Mouse (Mus musculus): ENCODE measurements around the gene Ahctf1. TPM values are rescaled to one million over a fixed set of nuclear protein-coding genes. Genes with fewer than 3 reads are reported as not detected.
"Not testable (repeated sequence)": the region's sequence is repeated elsewhere in the genome, so short reads cannot be mapped to it uniquely, and the experiment has no call there.

Gene Ahctf1
- polyA plus RNA-seq, 1 experiment = 10.6 TPM

DNA sequence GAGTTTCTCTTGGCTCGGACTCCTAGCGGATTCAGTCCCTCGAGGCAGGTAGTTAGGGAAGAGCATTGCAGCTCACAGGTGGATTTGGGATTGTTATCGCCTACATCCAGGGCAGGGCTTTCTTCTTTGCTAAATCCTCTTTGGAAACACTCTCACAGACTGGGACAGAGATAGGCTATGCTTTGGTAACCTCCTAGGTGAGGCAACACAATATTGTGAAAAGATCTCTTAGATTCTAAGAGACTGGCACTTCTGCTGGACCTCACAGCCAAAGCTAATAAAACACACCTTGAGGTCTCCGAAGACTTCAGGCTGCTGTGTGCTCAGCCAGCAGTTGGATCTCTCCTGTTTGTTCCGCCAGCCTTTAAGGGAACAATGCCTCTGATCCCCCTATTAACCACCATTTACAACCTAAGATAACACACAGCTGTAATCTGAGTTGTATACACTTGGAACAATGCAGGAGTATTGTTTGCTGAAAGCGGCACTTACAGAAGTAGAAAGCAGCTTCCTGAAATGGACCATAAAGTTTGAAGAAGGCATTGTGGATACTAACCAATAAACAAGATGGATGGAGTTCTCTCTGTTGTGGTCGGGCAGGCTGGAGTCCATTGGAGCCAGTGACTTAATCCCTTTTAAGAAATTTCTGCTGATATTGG, 80.5 kb downstream of the Ahctf1 start:
- no peak for DNase-seq
- H3K4me1 ChIP-seq (replicated peaks; ENCODE audit: control insufficient read depth, insufficient read depth, low read length) = no peaks in the 10 kb centered on the region
- H3K36me3 ChIP-seq (ENCODE audit: control insufficient read depth, insufficient read depth, low read length) = no peaks in the 10 kb centered on the region
- 87% methylated on average over 8 of the region's 8 CpGs for WGBS
- no peak overlapping the region for H3K27ac ChIP-seq (ENCODE audit: control insufficient read depth, insufficient read depth, low read length)
- H3K4me3 ChIP-seq (ENCODE audit: control insufficient read depth, insufficient read depth, low read length) = no peak overlapping the region
- no peak for TF ChIP-seq CTCF (IDR thresholded peaks at IDR 0.05; ENCODE audit: borderline replicate concordance, control insufficient read depth, extremely low read depth, insufficient read depth, low read length, poor library complexity)
- no peaks in the 10 kb centered on the region for H3K27me3 ChIP-seq (ENCODE audit: control insufficient read depth, insufficient read depth, low read length)

DNA sequence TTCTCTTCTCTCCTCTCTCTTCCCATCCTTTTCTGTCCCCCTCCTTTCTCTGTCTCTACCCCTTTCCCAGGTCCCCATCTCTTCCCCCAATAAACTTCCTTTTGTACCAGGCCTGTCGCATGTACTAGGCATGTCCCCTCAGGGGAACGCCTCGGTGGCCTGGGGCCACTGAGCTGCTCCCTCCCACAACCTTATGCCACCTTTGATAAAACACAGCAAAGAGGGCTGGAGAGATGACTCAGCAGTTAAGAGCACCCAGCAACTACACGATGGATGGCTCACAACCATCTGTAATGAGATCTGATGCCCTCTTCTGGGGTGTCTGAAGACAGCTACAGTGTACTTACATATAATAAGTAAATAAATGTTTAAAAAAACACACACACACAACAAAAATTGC, 87.7 kb downstream of the Ahctf1 start:
- H3K4me1 ChIP-seq (replicated peaks; ENCODE audit: control insufficient read depth, insufficient read depth, low read length) = no peaks in the 10 kb centered on the region
- TF ChIP-seq POLR2A (IDR thresholded peaks at IDR 0.05; ENCODE audit: control insufficient read depth, extremely low read depth, insufficient read depth, low read length, poor library complexity) (no peak), CTCF (IDR thresholded peaks at IDR 0.05; ENCODE audit: borderline replicate concordance, control insufficient read depth, extremely low read depth, insufficient read depth, low read length, poor library complexity) (no peak)
- no peaks in the 10 kb centered on the region for H3K36me3 ChIP-seq (ENCODE audit: control insufficient read depth, insufficient read depth, low read length)
- H3K27me3 ChIP-seq (ENCODE audit: control insufficient read depth, insufficient read depth, low read length) = no peaks in the 10 kb centered on the region
- WGBS = 68% methylated on average over 4 of the region's 4 CpGs
- no peak for DNase-seq
- no peak overlapping the region for H3K27ac ChIP-seq (ENCODE audit: control insufficient read depth, insufficient read depth, low read length)
- no peak overlapping the region for H3K4me3 ChIP-seq (ENCODE audit: control insufficient read depth, insufficient read depth, low read length)

DNA sequence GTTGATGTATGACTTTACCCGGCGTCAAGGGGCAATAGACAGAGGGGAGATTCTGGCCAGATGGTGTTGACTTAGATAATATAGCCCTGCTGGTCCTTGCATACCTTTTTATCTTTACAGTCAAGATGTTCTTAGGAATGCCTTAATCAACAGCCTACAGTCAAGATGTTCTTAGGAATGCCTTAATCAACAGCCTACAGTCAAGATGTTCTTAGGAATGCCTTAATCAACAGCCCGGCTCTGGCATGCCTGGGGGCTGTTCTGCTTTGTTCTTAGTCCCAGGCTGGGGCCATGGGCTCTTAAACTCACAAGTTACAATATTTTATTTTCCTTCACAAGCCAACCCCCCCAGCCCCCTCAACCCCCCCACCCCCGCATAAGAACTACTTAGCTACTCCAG, 88.2 kb downstream of the Ahctf1 start:
- 94% methylated on average over 4 of the region's 4 CpGs for WGBS
- H3K36me3 ChIP-seq (ENCODE audit: control insufficient read depth, insufficient read depth, low read length); H3K27me3 ChIP-seq (ENCODE audit: control insufficient read depth, insufficient read depth, low read length); H3K4me1 ChIP-seq (replicated peaks; ENCODE audit: control insufficient read depth, insufficient read depth, low read length); H3K27ac ChIP-seq (ENCODE audit: control insufficient read depth, insufficient read depth, low read length); H3K4me3 ChIP-seq (ENCODE audit: control insufficient read depth, insufficient read depth, low read length); DNase-seq: not testable (repeated sequence)

DNA sequence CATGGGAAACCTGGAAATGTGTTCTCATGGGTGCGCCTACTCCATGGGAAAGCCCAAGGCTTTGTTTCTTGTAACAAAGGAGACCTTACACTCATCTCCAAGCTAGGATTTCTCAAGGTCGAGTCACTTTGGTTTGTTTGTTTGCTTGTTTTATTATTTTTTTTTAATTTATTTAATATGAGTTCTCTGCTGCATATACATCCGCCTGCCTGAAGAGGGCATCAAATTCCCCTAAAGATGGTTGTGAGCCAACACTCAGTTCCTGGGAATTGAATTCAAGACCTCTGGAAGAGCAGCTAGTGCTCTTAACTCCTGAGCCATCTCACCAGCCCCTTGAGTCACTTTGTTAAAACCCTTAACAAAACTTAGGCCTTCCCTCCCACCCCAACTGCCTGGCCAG, 90.1 kb downstream of the Ahctf1 start:
- 94% methylated on average over 3 of the region's 3 CpGs for WGBS
- no peak overlapping the region for H3K4me3 ChIP-seq (ENCODE audit: control insufficient read depth, insufficient read depth, low read length)
- no peaks in the 10 kb centered on the region for H3K4me1 ChIP-seq (replicated peaks; ENCODE audit: control insufficient read depth, insufficient read depth, low read length)
- no peak for DNase-seq
- no peak overlapping the region for H3K27ac ChIP-seq (ENCODE audit: control insufficient read depth, insufficient read depth, low read length)
- H3K27me3 ChIP-seq (ENCODE audit: control insufficient read depth, insufficient read depth, low read length) = no peaks in the 10 kb centered on the region
- TF ChIP-seq POLR2A (IDR thresholded peaks at IDR 0.05; ENCODE audit: control insufficient read depth, extremely low read depth, insufficient read depth, low read length, poor library complexity) (no peak), CTCF (IDR thresholded peaks at IDR 0.05; ENCODE audit: borderline replicate concordance, control insufficient read depth, extremely low read depth, insufficient read depth, low read length, poor library complexity) (no peak)
- no peaks in the 10 kb centered on the region for H3K36me3 ChIP-seq (ENCODE audit: control insufficient read depth, insufficient read depth, low read length)

DNA sequence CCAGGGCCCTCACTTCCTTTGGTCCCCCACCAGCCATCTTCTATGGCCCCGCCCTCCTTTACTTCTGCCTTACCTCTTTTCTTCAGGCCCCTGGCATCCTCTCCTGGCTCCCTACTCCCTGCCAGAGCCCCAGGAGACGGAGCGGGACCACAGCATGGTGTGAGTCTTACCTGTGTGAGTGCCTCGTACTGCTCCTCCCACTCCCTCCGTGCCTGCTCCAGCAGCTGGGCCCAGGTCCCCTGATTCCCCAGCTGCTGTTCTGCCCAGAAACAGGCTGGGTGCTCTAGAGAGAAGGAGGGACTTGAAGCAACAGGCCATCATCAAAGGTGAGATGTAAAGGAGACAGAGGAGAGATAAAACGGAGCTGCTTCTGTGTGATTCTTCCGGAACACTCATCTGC, 90.8 kb downstream of the Ahctf1 start:
- DNase-seq = no peak
- no peaks in the 10 kb centered on the region for H3K27me3 ChIP-seq (ENCODE audit: control insufficient read depth, insufficient read depth, low read length)
- no peak overlapping the region for H3K4me3 ChIP-seq (ENCODE audit: control insufficient read depth, insufficient read depth, low read length)
- no peaks in the 10 kb centered on the region for H3K4me1 ChIP-seq (replicated peaks; ENCODE audit: control insufficient read depth, insufficient read depth, low read length)
- H3K36me3 ChIP-seq (ENCODE audit: control insufficient read depth, insufficient read depth, low read length) = no peaks in the 10 kb centered on the region
- no peak for TF ChIP-seq POLR2A (IDR thresholded peaks at IDR 0.05; ENCODE audit: control insufficient read depth, extremely low read depth, insufficient read depth, low read length, poor library complexity)
- H3K27ac ChIP-seq (ENCODE audit: control insufficient read depth, insufficient read depth, low read length) = no peak overlapping the region
- WGBS = 95% methylated on average over 7 of the region's 7 CpGs

DNA sequence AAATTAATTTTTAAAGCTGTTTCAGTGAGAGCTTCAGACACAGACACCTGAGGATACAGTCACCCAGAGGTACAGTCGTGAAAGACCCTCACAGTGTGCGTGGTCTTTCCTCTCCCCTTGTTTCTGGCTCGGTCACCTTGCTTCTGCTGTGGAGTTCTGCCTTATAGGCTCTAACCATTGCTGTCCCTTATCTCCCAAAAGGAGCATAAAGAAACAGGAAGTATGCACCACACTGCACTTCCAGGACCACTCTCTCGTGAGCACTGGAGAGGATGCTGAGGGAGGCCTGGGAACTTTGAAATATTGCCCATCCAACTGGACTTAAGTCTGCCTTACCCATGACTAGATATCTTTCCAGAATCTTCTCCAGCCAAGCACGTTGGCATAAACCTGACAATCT, 92.7 kb downstream of the Ahctf1 start:
- Histone ChIP-seq H3K4me3 (ENCODE audit: control insufficient read depth, insufficient read depth, low read length) (no peak overlapping the region), H3K36me3 (ENCODE audit: control insufficient read depth, insufficient read depth, low read length) (no peaks in the 10 kb centered on the region), H3K27me3 (ENCODE audit: control insufficient read depth, insufficient read depth, low read length) (no peaks in the 10 kb centered on the region), H3K4me1 (replicated peaks; ENCODE audit: control insufficient read depth, insufficient read depth, low read length) (no peaks in the 10 kb centered on the region), H3K27ac (ENCODE audit: control insufficient read depth, insufficient read depth, low read length) (no peak overlapping the region)
- no peak for DNase-seq
- TF ChIP-seq POLR2A (IDR thresholded peaks at IDR 0.05; ENCODE audit: control insufficient read depth, extremely low read depth, insufficient read depth, low read length, poor library complexity) = no peak
- no peak for TF ChIP-seq CTCF (IDR thresholded peaks at IDR 0.05; ENCODE audit: borderline replicate concordance, control insufficient read depth, extremely low read depth, insufficient read depth, low read length, poor library complexity)
- 78% methylated on average over 5 of the region's 5 CpGs for WGBS

DNA sequence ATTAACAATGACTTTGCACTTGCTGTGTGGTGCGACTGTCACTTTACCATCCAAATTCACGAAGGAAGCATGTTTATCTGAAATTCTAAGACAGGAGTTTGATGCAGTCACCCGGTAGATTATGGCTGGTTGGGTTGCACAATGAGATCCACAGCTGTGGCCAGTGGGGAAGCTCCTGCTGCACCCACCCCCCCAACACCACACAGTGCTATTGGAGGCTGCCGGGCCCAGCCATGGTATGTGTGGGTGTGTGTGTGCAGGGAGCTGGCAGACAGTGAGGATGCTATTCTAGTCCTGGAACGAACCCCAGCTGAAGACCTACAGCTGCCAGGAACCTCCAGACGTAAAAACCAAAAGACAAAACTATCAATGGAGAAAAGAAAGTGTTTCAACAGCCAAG, 94.1 kb downstream of the Ahctf1 start:
- no peak overlapping the region for H3K4me3 ChIP-seq (ENCODE audit: control insufficient read depth, insufficient read depth, low read length)
- H3K27ac ChIP-seq (ENCODE audit: control insufficient read depth, insufficient read depth, low read length) = no peak overlapping the region
- H3K36me3 ChIP-seq (ENCODE audit: control insufficient read depth, insufficient read depth, low read length) = no peaks in the 10 kb centered on the region
- DNase-seq = no peak
- no peak for TF ChIP-seq POLR2A (IDR thresholded peaks at IDR 0.05; ENCODE audit: control insufficient read depth, extremely low read depth, insufficient read depth, low read length, poor library complexity)
- TF ChIP-seq CTCF (IDR thresholded peaks at IDR 0.05; ENCODE audit: borderline replicate concordance, control insufficient read depth, extremely low read depth, insufficient read depth, low read length, poor library complexity) = no peak
- 90% methylated on average over 6 of the region's 6 CpGs for WGBS
- no peaks in the 10 kb centered on the region for H3K4me1 ChIP-seq (replicated peaks; ENCODE audit: control insufficient read depth, insufficient read depth, low read length)
- H3K27me3 ChIP-seq (ENCODE audit: control insufficient read depth, insufficient read depth, low read length) = no peaks in the 10 kb centered on the region
